ENCODE assay signal across 8 mouse cellular contexts in the genomic region with DNA sequence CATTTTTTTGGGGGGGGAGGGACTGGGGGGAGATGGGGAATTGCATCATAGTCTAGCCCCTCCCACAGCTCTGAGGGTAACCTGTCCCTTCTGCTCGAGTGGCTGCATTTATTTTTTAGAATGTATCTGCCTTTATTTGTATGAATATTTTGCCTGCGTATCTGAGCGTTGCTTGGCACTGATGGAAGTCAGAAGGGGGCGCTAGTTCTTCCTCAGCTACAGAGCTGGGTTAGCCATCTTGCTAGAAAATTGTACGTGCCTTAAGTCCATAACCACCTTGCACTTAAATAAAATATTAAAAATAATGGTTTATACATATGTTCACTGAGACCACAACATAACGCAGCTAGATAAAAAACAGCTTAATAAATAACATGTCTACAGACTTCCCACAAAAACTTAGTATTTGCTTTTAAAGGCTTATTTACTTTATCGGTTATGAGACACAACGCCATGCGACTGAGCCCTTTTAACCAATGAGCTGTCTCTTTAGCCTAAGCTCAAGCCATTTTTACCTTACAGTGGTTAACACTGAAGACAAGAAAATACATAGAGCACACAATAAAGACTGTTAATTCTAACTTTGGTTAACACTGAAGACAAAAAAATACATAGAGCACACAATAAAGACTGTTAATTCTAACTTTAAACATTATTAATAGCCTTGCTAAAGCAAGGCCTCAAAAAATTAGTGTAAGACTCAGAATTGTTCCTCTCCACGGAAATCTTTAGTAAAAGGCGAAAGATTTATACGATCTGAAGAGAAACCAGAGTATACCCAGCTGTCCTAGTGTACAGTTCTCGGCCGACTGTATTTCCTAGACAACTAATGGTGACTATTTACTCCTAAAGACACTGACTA. TPM values are rescaled to one million over a fixed set of nuclear protein-coding genes. Genes with fewer than 3 reads are reported as not detected.
DNase-seq lines count a peak whose midpoint lies in the region; ATAC-seq and TF ChIP-seq lines count a peak whose summit lies in the region.

No protein-coding gene starts in this region.

- peak overlapping the region; percentile 95 for H3K27ac ChIP-seq in forebrain, embryonic 13.5 days
- H3K27ac ChIP-seq in hindbrain, embryonic 14.5 days: peak overlapping the region; percentile 98
- H3K27ac ChIP-seq in limb, embryonic 15.5 days: peak overlapping the region; percentile 96
- H3K27ac ChIP-seq in midbrain, embryonic 15.5 days: peak overlapping the region; percentile 98
- peak overlapping the region; percentile 60; the same call in 1 of the 2 replicates for H3K27ac ChIP-seq in thymus, adult 2 months (ENCODE audit: control insufficient read depth, insufficient read depth, low read length)

- H3K4me1 ChIP-seq in forebrain, embryonic 13.5 days: peaks cover 13% of the 10 kb centered on the region
- H3K4me1 ChIP-seq in hindbrain, embryonic 14.5 days (replicated peaks; ENCODE audit: control insufficient read depth, insufficient read depth, low read length): peaks cover 11% of the 10 kb centered on the region; the same call in 1 of the 2 replicates
- H3K4me1 ChIP-seq in limb, embryonic 15.5 days: peaks cover 7% of the 10 kb centered on the region
- H3K4me1 ChIP-seq in midbrain, embryonic 15.5 days: peaks cover 17% of the 10 kb centered on the region
- H3K4me1 ChIP-seq in thymus, adult 2 months (replicated peaks; ENCODE audit: control insufficient read depth, insufficient read depth, low read length): peaks cover 3% of the 10 kb centered on the region; the same call in 1 of the 2 replicates

- H3K9ac ChIP-seq in forebrain, embryonic 13.5 days: peak overlapping the region; percentile 50
- H3K9ac ChIP-seq in hindbrain, embryonic 14.5 days: peak overlapping the region; percentile 88
- H3K9ac ChIP-seq in limb, embryonic 15.5 days: no peak overlapping the region
- peak overlapping the region; percentile 19; the same call in 1 of the 2 replicates for H3K9ac ChIP-seq in midbrain, embryonic 15.5 days

- no peaks in the 10 kb centered on the region for H3K27me3 ChIP-seq in forebrain, embryonic 13.5 days
- H3K27me3 ChIP-seq in hindbrain, embryonic 14.5 days (ENCODE audit: control insufficient read depth, insufficient read depth, low read length): no peaks in the 10 kb centered on the region
- no peaks in the 10 kb centered on the region for H3K27me3 ChIP-seq in limb, embryonic 15.5 days
- H3K27me3 ChIP-seq in midbrain, embryonic 15.5 days (replicated peaks): no peaks in the 10 kb centered on the region; the same call in 1 of the 2 replicates
- no peaks in the 10 kb centered on the region for H3K27me3 ChIP-seq in thymus, adult 2 months (ENCODE audit: control insufficient read depth, insufficient read depth, low read length)

- ATAC-seq in forebrain, embryonic 13.5 days: peak; percentile 89
- ATAC-seq in hindbrain, embryonic 14.5 days (ENCODE audit: low FRiP score): peak; percentile 86
- peak; percentile 85 for ATAC-seq in limb, embryonic 15.5 days (ENCODE audit: insufficient number of reproducible peaks, low FRiP score, low TSS enrichment, low read depth)
- ATAC-seq in midbrain, embryonic 15.5 days (replicated peaks): peak; percentile 89

- TF ChIP-seq POLR2A in thymus, adult 2 months (IDR thresholded peaks at IDR 0.05; ENCODE audit: control insufficient read depth, extremely low read depth, insufficient read depth, low read length, poor library complexity): no peak

- peak overlapping the region; percentile 71 for H3K4me2 ChIP-seq in forebrain, embryonic 13.5 days
- H3K4me2 ChIP-seq in hindbrain, embryonic 14.5 days (replicated peaks): peak overlapping the region; percentile 79
- H3K4me2 ChIP-seq in limb, embryonic 15.5 days: peak overlapping the region; percentile 70; the same call in 1 of the 2 replicates
- H3K4me2 ChIP-seq in midbrain, embryonic 15.5 days: peak overlapping the region; percentile 81

- H3K36me3 ChIP-seq in forebrain, embryonic 13.5 days (ENCODE audit: poor library complexity, severe bottlenecking): 0 out of 2 replicates have a peak, but pooled peaks cover 7% of the 10 kb centered on the region
- H3K36me3 ChIP-seq in hindbrain, embryonic 14.5 days (replicated peaks; ENCODE audit: control insufficient read depth, insufficient read depth): no peaks in the 10 kb centered on the region
- H3K36me3 ChIP-seq in limb, embryonic 15.5 days: no peaks in the 10 kb centered on the region
- H3K36me3 ChIP-seq in midbrain, embryonic 15.5 days (replicated peaks): no peaks in the 10 kb centered on the region
- no peaks in the 10 kb centered on the region for H3K36me3 ChIP-seq in thymus, adult 2 months (ENCODE audit: control insufficient read depth, insufficient read depth, low read length)

- WGBS in forebrain, embryonic 13.5 days: under 1% methylated on average over 14 of the region's 14 CpGs
- 1% methylated on average over 14 of the region's 14 CpGs for WGBS in hindbrain, embryonic 14.5 days
- WGBS in limb, embryonic 15.5 days: 1% methylated on average over 14 of the region's 14 CpGs
- WGBS in midbrain, embryonic 15.5 days: under 1% methylated on average over 14 of the region's 14 CpGs
- 1% methylated on average over 14 of the region's 14 CpGs for WGBS in thymus, adult 2 months

- H3K4me3 ChIP-seq in forebrain, embryonic 13.5 days: peak overlapping the region; percentile 67
- peak overlapping the region; percentile 78 for H3K4me3 ChIP-seq in hindbrain, embryonic 14.5 days (replicated peaks; ENCODE audit: low read length)
- H3K4me3 ChIP-seq in limb, embryonic 15.5 days: peak overlapping the region; percentile 57
- H3K4me3 ChIP-seq in midbrain, embryonic 15.5 days: peak overlapping the region; percentile 72
- H3K4me3 ChIP-seq in thymus, adult 2 months (ENCODE audit: control insufficient read depth, insufficient read depth, low read length): no peak overlapping the region

- no peak for TF ChIP-seq CTCF in thymus, adult 2 months (IDR thresholded peaks at IDR 0.05; ENCODE audit: borderline replicate concordance, control insufficient read depth, extremely low read depth, insufficient read depth, low read length, poor library complexity)

- H3K9me3 ChIP-seq in forebrain, embryonic 13.5 days (replicated peaks): peaks cover 5% of the 10 kb centered on the region; the same call in 1 of the 2 replicates
- no peaks in the 10 kb centered on the region for H3K9me3 ChIP-seq in hindbrain, embryonic 14.5 days (ENCODE audit: control insufficient read depth, low read length)
- H3K9me3 ChIP-seq in limb, embryonic 15.5 days: no peaks in the 10 kb centered on the region
- no peaks in the 10 kb centered on the region for H3K9me3 ChIP-seq in midbrain, embryonic 15.5 days

- DNase-seq in urinary bladder, postnatal 25 days (ENCODE audit: low spot score): peak; percentile 28
- no peak for DNase-seq in urinary bladder, postnatal 4 days (ENCODE audit: low spot score in 2 of 2)
- peak; percentile 32 for DNase-seq in cerebellum, adult 11 months
- peak; percentile 81 for DNase-seq in hindbrain, embryonic 14.5 days (ENCODE audit: low spot score)
- peak; percentile 33 for DNase-seq in thymus, adult 2 months

RNA-seq across cellular contexts. Expression of gene Alyref2, which starts 0.7 kb away (rescaled TPM):
- polyA plus RNA-seq in forebrain, embryonic 13.5 days (2015; fragmentation: Nextera tagmentation; extraction: Ambion mirVana): 23.0 and 24.5 TPM in 2 replicates
- 23.0 and 29.8 TPM in 2 replicates for polyA plus RNA-seq in hindbrain, embryonic 14.5 days (2014; fragmentation: Nextera tagmentation; extraction: Ambion mirVana)
- polyA plus RNA-seq in limb, embryonic 15.5 days (2015; fragmentation: Nextera tagmentation; extraction: Ambion mirVana): 17.3 and 21.1 TPM in 2 replicates
- polyA plus RNA-seq in midbrain, embryonic 15.5 days (2015; fragmentation: Nextera tagmentation; extraction: Ambion mirVana): 33.1 and 34.3 TPM in 2 replicates
- polyA plus RNA-seq in thymus, adult 2 months (2012; rRNA removed): 5.8 and 6.6 TPM in 2 replicates

RNA-seq across cellular contexts. Expression of gene Itln1, which starts 32.5 kb away (rescaled TPM):
- polyA plus RNA-seq in forebrain, embryonic 13.5 days (2015; fragmentation: Nextera tagmentation; extraction: Ambion mirVana): not detected in 2 replicates
- polyA plus RNA-seq in hindbrain, embryonic 14.5 days (2014; fragmentation: Nextera tagmentation; extraction: Ambion mirVana): not detected in 2 replicates
- not detected in 2 replicates for polyA plus RNA-seq in limb, embryonic 15.5 days (2015; fragmentation: Nextera tagmentation; extraction: Ambion mirVana)
- polyA plus RNA-seq in midbrain, embryonic 15.5 days (2015; fragmentation: Nextera tagmentation; extraction: Ambion mirVana): not detected in 2 replicates
- 1.9 and 2.5 TPM in 2 replicates for polyA plus RNA-seq in thymus, adult 2 months (2012; rRNA removed)

RNA-seq across cellular contexts. Expression of gene Cd244a, which starts 56.4 kb away (rescaled TPM):
- polyA plus RNA-seq in forebrain, embryonic 13.5 days (2015; fragmentation: Nextera tagmentation; extraction: Ambion mirVana): not detected in 2 replicates
- not detected in 2 replicates for polyA plus RNA-seq in hindbrain, embryonic 14.5 days (2014; fragmentation: Nextera tagmentation; extraction: Ambion mirVana)
- 0.08 and 0.12 TPM in 2 replicates for polyA plus RNA-seq in limb, embryonic 15.5 days (2015; fragmentation: Nextera tagmentation; extraction: Ambion mirVana)
- not detected in 2 replicates for polyA plus RNA-seq in midbrain, embryonic 15.5 days (2015; fragmentation: Nextera tagmentation; extraction: Ambion mirVana)
- 1.8 and 1.9 TPM in 2 replicates for polyA plus RNA-seq in thymus, adult 2 months (2012; rRNA removed)

Comparison
In these comparisons a context has a peak if more than half of its experiments do, and no peak if none do; other contexts are left out.
1. DNase-seq: peak in urinary bladder, postnatal 25 days (single experiment), cerebellum, adult 11 months (single experiment), hindbrain, embryonic 14.5 days (single experiment) and thymus, adult 2 months (single experiment); none in urinary bladder, postnatal 4 days (0 of 2).
2. Peak in every context shown above with its lines, with median percentiles within 50 percentile points of each other: ATAC-seq, H3K27ac ChIP-seq and H3K4me2 ChIP-seq.